Mouse (Mus musculus) forebrain, postnatal 0 days (tissue): ENCODE data around the gene Enah. TPM values are rescaled to one million over a fixed set of nuclear protein-coding genes. Genes with fewer than 3 reads are reported as not detected.

Source experiments
- ATAC-seq: fragments of 200-750 bp; cut with Nextera tagmentation; 2 replicates; pipeline ENCODE4 v1.8.0; 2017; ENCODE audit warnings: mild to moderate bottlenecking, moderate library complexity
- DNase-seq: peaks from one replicate; pipeline ENCODE4 v3.0.0-alpha.2; 2015
- H3K27ac ChIP-seq: fragments of 300-500 bp; sonication (generic); 2 replicates; pipeline ENCODE4 v1.5.1; 2014; ENCODE audit warnings: low read depth, mild to moderate bottlenecking, antibody characterized with exemption, low read length, moderate library complexity, mixed read lengths
- H3K27me3 ChIP-seq: fragments of 300-500 bp; sonication (generic); 2 replicates; pipeline ENCODE4 v1.6.1; 2014; ENCODE audit warnings: mild to moderate bottlenecking, low read length, mixed read lengths; ENCODE audit not compliant: insufficient read depth
- H3K36me3 ChIP-seq: fragments of 300-500 bp; sonication (generic); 2 replicates; pipeline ENCODE4 v1.6.1; 2014; ENCODE audit warnings: mild to moderate bottlenecking, moderate library complexity; ENCODE audit not compliant: insufficient read depth
- H3K4me1 ChIP-seq: fragments of 300-500 bp; sonication (generic); 2 replicates; pipeline ENCODE4 v1.6.1; 2014; ENCODE audit warnings: antibody characterized with exemption; ENCODE audit not compliant: insufficient read depth
- H3K4me2 ChIP-seq: fragments of 300-500 bp; sonication (generic); 2 replicates; pipeline ENCODE4 v1.6.1; 2014; ENCODE audit warnings: low read depth, mild to moderate bottlenecking, moderate library complexity
- H3K4me3 ChIP-seq: fragments of 300-500 bp; sonication (generic); 2 replicates; pipeline ENCODE4 v1.5.1; 2014; ENCODE audit warnings: low read depth, low read length, mixed read lengths
- H3K9ac ChIP-seq: fragments of 300-500 bp; sonication (generic); 2 replicates; pipeline ENCODE4 v1.6.1; 2014; ENCODE audit warnings: mild to moderate bottlenecking
- H3K9me3 ChIP-seq: fragments of 300-500 bp; sonication (generic); 2 replicates; pipeline ENCODE4 v1.6.1; 2016; ENCODE audit warnings: low read length
- CTCF ChIP-seq: sonication (generic); IDR thresholded peaks from 2 replicates; pipeline ENCODE4 v1.5.1; 2016; ENCODE audit warnings: antibody characterized with exemption, control low read depth, low read depth
- WGBS: fragments of 180-500 bp; shearing (Covaris S2); extraction: QIAGEN DNeasy Blood & Tissue Kit; methylation state at CpG from one replicate; pipeline ENCODE4 v1.1.7; 2014; 5-methylcytosine and 5-hydroxymethylcytosine counted together
- polyA plus RNA-seq: library from polyadenylated mRNA; unstranded; fragments of >200 nt; fragmentation: Nextera tagmentation; extraction: Ambion mirVana; gene quantifications from 2 replicates; pipeline ENCODE4 v1.2.1, GENCODE M21; 2015
- total RNA-seq: library from RNA; depleted of rRNA; stranded (reverse); fragments of >200 nt; gene quantifications from 2 replicates; pipeline ENCODE4 v1.2.3, GENCODE M21; 2014

Enah gene
- total and polyA plus RNA-seq, 2 experiments from 2014 or later: 16.0 to 88.0 TPM

DNA sequence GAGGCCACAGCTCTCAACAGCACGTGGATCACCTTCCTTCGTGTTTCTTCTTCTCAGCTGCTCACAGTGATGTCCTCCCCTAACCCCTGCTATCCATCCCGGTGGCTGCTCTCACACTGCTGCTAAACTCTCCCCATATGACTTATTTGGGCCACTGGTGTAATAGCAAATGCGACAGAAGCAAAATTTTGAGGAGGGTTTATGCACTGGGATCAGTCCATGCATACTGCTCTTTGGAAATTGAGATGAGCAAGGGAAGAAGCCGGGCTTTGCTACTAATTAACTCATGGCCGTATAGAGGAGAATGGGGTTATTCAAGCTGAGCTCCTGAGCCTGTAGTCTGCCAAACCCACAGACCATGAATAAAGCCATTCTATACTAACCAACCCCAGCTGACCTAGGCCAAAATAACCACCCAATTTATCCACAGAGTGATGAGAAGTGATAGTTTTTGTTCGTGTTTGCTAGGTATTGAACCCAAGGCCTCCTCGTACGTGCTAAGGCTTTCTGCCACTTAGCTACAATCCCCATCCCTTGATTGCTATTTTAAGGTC lies 7.7 kb upstream of the Enah start:
- Histone ChIP-seq H3K27ac (no peak overlapping the region), H3K4me3 (no peak overlapping the region), H3K4me1 (no peaks in the 10 kb centered on the region), H3K9ac (no peak overlapping the region), H3K36me3 (no peaks in the 10 kb centered on the region), H3K4me2 (no peak overlapping the region), H3K9me3 (no peaks in the 10 kb centered on the region), H3K27me3 (no peaks in the 10 kb centered on the region)
- no peak for TF ChIP-seq CTCF
- DNase-seq (no peak), ATAC-seq (no peak)
- 48% methylated on average over 9 of the region's 9 CpGs for WGBS

DNA sequence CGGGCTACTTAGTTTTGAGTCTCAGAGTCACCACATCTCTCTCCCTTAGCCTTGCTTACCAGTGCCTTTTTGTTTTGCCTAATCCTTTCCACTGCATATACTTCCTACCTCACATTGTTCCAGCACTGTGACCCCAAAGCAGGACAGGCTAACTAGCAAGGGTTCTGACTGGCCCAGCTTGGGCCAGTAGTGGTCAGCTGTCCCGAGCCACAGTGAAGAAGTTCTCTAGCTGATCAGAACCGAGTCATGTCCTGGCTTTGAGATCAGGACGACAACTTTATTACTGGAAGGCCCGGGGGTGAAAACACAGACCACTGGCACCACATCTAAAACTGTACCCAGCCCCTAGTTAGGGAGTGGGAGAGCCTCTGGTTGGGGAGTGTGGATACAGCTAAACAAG lies 7.0 kb upstream of the Enah start:
- Histone ChIP-seq H3K4me1 (no peaks in the 10 kb centered on the region), H3K27me3 (no peaks in the 10 kb centered on the region), H3K36me3 (no peaks in the 10 kb centered on the region), H3K4me2 (no peak overlapping the region), H3K27ac (no peak overlapping the region), H3K9me3 (no peaks in the 10 kb centered on the region), H3K9ac (no peak overlapping the region), H3K4me3 (no peak overlapping the region)
- ATAC-seq (no peak), DNase-seq (no peak)
- TF ChIP-seq CTCF: no peak
- WGBS: 90% methylated on average over 5 of the region's 5 CpGs

DNA sequence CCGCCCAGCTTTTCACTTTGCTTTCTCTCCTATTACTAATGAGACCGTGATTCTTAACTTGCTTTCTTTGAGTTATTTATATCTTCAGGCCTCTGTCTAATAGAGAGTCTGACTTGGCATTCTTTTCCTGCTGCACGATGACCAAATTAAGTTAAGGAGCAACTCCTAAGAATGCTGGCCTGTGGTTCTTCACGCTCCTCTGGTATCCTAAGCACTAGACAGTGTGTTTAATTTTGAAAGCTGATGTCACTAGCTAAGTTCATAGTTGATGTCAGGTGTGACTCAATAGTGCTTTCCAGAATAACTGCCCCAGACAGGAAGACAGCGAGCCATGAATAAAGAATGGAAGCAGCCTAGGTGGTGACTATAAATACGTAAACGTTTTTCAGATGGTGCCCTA lies 6.3 kb upstream of the Enah start:
- no peak overlapping the region for H3K4me3 ChIP-seq
- H3K9me3 ChIP-seq: no peaks in the 10 kb centered on the region
- ATAC-seq (no peak), DNase-seq (no peak)
- no peak for TF ChIP-seq CTCF
- no peak overlapping the region for H3K4me2 ChIP-seq
- peaks cover 3% of the 10 kb centered on the region; the same call in 1 of the 2 replicates for H3K4me1 ChIP-seq
- H3K27ac ChIP-seq: no peak overlapping the region
- no peaks in the 10 kb centered on the region for H3K27me3 ChIP-seq
- WGBS: 60% methylated on average over 7 of the region's 7 CpGs
- H3K9ac ChIP-seq: no peak overlapping the region
- no peaks in the 10 kb centered on the region for H3K36me3 ChIP-seq

DNA sequence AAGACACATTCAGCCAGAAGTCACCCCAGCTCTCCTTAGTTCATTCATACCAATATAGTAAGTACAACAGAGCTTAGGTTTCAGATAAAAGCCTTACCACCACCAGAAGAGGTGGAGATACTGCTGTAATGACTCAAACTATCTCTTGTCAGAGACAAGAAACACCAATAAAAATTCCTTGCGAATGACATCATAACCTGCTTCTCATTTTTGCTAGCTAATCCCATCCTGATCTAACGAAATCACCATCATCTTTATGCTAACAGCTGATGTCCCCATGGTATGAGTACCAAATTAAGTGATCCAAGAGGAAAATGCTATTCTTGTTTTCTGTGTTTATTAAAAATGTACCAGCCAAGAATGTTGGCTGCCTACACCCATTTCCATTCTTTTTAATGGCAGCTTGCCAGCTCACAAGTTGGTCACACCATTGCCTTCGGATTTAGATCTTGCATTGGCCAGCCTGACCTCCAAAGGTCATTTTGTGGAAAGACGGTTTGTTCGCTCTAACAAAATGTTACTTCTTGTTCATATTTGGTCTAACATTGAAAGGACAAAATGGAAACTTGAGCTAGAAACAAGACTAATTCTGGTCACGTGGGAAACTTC lies 2.0 kb upstream of the Enah start:
- Histone ChIP-seq H3K4me2 (0 out of 2 replicates have a peak overlapping the region, but pooled peaks have one; percentile 63), H3K4me1 (peaks cover 10% of the 10 kb centered on the region), H3K27ac (no peak overlapping the region), H3K27me3 (no peaks in the 10 kb centered on the region), H3K4me3 (no peak overlapping the region), H3K9ac (no peak overlapping the region), H3K9me3 (no peaks in the 10 kb centered on the region), H3K36me3 (no peaks in the 10 kb centered on the region)
- no peak for TF ChIP-seq CTCF
- DNase-seq (no peak), ATAC-seq (no peak)
- 69% methylated on average over 6 of the region's 6 CpGs for WGBS

DNA sequence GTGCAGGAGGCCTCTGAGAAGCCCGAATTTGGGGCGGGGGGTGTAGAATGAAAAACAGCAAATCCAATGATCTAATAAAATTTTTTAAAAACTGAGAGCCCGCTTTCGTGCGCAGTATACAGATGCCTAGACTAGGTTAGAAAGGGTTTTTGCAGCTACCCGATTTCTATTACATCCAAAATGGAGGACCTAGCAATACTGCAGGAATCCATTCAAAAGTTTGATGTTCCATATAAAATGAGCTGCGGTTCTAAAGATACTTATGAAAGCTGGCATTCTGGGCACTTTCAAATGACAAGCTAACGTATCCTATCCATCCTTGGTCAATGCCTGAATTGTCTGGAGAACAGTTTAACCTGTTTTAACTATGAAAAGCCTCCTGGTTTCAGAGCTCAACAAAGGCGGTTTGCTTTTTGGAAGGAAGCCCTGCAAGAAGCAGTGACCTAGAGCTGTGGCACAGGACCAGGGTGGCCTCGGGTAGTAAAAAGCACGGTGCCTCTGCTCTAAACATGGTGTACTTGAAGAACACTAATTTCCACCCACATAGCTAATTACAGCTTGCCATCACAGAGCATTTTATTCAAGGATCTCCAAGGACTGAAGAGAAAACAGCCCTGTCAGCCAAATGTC lies 1.2 kb upstream of the Enah start:
- peak; percentile 57 for DNase-seq
- 0 out of 2 replicates have a peak, but pooled peaks have one; percentile 8 for ATAC-seq

DNA sequence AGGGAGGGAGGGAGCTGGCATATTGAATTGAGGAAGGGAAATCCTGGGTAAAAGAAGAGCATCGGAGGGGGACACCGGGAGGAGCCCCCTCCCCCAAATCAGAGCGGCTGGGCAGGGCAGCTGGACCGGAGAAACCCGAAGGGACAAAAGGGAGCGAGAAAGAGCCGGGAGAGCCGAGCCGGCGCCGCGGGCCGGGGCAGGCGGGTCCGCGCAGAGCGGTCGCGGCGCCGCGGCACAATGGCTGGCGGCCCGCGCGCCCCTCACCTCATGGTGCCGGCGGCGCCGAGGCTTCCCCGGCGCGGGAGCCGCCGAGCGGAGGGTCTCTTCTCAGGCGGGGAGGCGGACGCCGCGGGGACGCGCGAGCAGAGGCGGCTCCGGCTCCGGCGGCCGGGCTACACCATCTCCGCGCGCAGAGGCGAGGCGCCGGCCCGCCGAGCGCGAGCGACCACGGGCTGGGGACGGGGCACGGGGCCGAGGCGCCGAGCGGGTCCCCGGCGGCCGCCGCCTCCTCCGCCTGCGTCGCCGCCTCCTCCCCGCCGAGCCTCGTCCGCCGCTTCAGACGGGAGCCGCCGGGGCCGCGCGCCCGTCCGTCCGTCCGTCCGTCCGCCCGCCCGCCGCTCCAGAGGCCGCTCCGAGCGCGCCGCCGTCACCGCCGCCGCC lies 394 bp downstream of the Enah start:
- Histone ChIP-seq H3K36me3 (no peaks in the 10 kb centered on the region), H3K27me3 (no peaks in the 10 kb centered on the region), H3K9me3 (no peaks in the 10 kb centered on the region), H3K4me3 (peak overlapping the region; percentile 89), H3K4me1 (peaks cover 10% of the 10 kb centered on the region), H3K27ac (peak overlapping the region; percentile 98), H3K9ac (peak overlapping the region; percentile 85), H3K4me2 (peak overlapping the region; percentile 63)
- whole genome bisulfite sequencing: 2% methylated on average over 63 of the region's 104 CpGs
- no peak for TF ChIP-seq CTCF
- DNase-seq (no peak), ATAC-seq (peak; percentile 52)

More for the DNA sequence above, 1.2 kb upstream of the Enah start:
- TF ChIP-seq CTCF: no peak
- Histone ChIP-seq H3K4me1 (peaks cover 10% of the 10 kb centered on the region), H3K4me2 (peak overlapping the region; percentile 63), H3K9me3 (no peaks in the 10 kb centered on the region), H3K27me3 (no peaks in the 10 kb centered on the region), H3K27ac (peak overlapping the region; percentile 98), H3K9ac (peak overlapping the region; percentile 85), H3K4me3 (peak overlapping the region; percentile 89), H3K36me3 (no peaks in the 10 kb centered on the region)
- 5% methylated on average over 11 of the region's 11 CpGs for WGBS
